Mouse (Mus musculus): Measurements from ENCODE around the gene Gm21988.

GRCm38 (mm10) chr11:70218741-70219470 lies 20.7 kb downstream of the Gm21988 start:
- TF ChIP-seq CTCF (conservative IDR thresholded peaks at IDR 0.05; ENCODE audit: low read length) (no peak), NANOG (IDR thresholded peaks at IDR 0.05; ENCODE audit: borderline replicate concordance, low read length) (no peak)

Data from E14TG2a.4 (cell line).